Mouse (Mus musculus) CD4-positive, CD25-positive, alpha-beta regulatory T cell, adult 2 months (primary cell): ENCODE results near the gene Pym1.

Source experiments
- DNase-seq: peaks from one replicate; pipeline ENCODE4 v3.0.0-alpha.2; 2012; ENCODE audit warnings: low read depth, low spot score

The Pym1 gene

DNA sequence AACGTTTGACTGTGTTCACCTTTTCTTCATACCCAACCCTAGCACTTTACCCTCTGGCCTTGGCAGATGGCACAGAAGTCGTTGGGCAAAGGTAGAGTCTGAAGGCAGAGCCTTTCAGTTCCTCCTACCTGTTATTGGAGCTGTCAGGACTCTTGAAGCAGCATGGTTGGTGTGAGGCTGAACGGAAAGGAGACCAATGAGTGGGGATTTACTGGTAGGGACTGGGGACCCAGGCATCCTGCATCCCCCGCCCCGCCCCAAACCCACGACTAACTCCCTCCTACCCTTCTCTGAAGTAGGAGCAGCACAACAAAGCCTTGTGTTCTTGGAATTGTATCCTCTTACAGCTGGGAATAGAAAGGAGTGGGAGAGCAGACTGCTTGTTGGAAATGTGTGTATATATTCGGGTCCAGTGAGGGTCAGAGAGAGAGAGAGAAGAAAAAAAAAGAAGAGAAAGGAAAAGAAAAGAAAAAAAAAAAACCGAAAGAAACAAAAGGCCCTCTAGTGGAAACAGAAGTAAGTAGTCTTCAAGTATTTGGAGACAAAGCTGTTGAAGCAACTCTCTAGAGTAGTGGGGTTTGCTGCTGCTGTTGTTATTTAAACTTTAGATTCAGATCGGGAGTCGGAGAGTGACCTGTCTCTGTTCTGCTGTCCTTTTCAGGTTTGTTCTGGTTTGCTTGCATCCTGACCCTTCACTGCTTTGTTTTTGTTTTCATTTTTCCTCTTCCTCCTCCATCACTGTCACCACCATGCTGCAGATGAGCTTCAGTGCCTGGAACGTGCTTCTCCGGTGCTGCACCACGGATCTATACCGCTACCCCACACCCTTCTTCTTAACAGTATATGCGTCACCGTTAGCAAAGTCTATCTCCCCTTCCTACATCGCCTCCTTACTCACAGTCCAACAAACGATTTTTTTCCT lies 2.7 kb upstream of the Pym1 start, which contains the start of gene Dgka:
Dgka (minus strand) TSS at position 176 of the 922 bp plus-strand sequence.
- peak; percentile 82 for DNase-seq

DNA sequence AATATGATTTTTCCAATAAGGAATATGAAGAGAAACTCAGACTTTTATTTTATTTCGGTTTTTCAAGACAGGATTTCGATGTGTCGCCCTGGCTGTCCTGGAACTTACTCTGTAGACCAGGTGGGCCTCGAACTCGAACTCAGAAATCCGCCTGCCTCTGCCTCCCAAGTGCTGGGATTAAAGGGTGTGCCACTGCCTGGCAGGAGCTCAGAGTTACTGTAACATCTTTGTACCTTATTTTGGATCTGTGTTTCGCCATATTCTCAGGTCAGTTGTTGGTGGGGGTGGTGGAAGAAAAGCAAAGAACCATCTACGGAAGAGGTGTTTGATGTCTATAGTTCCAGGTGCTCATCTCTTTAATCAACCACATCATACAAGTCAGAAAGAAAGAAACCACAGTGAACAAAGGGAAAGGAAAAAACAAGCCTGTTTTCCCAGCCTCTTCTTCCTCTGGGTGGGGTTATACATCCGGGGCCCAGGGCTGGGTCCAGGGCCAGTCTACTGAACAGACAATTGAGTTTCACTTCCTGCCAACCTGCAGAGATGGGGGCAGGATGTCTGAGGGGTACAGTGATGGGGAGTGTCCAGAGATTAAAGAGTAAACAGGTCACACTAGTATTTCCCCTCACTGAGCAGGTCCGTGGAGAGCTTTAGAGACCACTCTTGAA lies 1.6 kb upstream of the Pym1 start:
- DNase-seq: peak; percentile 84

DNA sequence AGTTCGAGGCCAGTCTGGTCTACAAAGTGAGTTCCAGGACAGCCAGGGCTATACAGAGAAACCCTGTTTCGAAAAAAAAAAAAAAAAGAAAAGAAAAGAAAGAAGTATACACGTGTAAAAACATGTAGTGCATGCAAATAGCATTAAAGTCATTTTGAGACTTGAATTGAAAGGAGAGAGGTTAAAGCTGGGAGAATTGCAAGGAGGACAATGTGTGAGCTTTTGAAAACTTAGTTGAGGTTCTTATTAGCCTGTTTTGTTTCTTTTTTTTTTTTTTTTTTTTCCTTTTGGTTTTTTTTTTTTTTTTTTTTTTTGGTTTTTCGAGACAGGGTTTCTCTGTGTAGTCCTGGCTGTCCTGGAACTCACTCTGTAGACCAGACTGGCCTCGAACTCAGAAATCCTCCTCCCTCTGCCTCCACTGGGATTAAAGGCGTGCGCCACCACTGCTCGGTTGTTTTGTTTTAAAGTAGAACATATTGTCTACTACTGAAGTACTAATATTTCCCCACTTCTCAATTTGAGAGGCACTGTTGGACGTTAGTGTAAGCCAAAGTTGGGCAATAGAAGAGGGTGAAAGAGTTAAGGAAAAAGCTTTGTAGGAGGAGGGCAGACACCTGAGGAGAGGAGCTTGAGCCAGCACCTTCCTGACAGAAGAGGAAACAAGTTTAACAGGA lies 580 bp upstream of the Pym1 start:
- no peak for DNase-seq

DNA sequence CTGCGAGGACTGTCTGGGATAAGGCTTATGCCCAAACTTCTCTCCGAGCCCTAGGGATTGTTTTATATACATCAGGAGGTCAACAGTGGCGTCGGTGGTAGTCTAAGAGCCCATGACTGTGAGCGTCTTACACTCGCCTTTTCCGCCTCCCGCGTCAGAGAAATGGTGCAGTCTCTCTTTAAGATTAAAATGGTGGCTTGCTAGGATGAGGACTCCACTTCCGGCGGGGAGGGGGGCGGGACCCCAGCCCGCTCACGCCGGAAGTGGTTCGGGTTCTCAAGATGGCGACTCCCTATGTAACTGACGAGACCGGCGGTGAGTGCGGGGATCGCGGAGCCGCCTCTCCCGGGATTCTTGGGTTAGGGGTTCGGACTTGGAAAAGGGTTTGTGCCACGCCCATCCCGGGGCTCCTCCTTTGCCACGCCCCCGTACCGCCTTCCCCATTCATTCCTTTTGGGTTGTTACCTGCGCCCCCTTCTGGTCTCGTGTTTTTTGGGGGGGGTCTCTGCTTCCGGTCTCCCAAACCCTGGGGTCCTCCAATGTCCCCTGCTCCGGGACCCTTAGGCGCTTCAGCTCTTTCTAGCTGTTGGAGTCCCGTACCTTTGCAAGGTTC lies 669 bp downstream of the Pym1 start:
- DNase-seq: peak; percentile 95

DNA sequence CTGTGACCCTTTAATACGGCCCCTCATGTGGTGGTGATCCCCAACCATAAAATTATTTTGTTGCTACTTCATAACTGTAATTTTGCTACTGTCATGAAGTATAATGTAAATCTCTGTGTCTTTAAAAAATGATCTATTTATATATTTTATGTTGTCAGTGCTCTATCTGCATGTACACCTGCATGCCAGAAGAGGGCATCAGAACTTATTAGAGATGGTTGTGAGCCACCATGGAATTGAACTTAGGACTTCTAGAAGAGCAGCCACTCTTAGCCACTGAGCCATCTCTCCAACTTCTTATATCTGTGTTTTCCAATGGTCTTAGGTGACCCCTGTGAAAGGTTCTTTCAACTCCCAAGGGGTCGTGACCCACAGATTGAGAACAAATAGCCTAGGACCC lies 25.2 kb downstream of the Pym1 start:
- peak; percentile 39 for DNase-seq

DNA sequence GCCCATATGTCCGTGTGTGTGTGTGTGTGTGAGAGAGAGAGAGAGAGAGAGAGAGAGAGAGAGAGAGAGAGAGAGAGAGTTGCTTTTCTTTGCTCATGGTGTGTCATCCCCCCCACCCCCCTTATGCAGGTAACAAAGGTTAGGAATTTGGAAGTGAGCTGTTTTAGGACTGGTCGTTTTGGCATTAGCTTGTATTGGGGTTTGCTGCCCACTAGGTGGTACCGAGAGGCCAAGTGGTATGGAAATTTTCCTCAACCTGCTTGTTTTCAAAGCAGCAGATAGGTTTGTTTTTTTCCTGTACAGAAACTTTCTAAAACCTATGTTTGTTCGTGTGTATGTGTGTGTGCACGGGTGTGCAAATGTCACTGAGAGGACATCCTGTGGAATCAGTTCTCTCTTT lies 26.0 kb downstream of the Pym1 start:
- DNase-seq: peak; percentile 48

DNA sequence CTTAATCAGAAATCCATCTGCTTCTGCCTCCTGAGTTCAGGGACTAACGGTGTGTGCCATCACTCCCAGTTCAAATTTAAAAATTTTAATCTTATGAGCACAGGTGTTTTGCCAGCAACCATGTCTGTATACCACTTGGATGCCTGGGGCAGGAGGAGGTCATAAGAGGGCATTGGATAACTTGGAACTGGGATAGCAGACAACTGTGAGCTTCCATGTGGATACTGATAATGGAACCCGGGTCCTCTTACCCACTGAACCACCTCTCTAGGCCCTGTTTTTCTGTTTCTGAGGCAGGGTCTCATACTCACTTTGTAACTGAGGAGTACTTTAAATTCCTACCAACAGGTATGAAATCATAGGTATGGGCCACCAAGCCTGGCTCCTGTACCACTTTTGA lies 30.8 kb downstream of the Pym1 start:
- DNase-seq: no peak

DNA sequence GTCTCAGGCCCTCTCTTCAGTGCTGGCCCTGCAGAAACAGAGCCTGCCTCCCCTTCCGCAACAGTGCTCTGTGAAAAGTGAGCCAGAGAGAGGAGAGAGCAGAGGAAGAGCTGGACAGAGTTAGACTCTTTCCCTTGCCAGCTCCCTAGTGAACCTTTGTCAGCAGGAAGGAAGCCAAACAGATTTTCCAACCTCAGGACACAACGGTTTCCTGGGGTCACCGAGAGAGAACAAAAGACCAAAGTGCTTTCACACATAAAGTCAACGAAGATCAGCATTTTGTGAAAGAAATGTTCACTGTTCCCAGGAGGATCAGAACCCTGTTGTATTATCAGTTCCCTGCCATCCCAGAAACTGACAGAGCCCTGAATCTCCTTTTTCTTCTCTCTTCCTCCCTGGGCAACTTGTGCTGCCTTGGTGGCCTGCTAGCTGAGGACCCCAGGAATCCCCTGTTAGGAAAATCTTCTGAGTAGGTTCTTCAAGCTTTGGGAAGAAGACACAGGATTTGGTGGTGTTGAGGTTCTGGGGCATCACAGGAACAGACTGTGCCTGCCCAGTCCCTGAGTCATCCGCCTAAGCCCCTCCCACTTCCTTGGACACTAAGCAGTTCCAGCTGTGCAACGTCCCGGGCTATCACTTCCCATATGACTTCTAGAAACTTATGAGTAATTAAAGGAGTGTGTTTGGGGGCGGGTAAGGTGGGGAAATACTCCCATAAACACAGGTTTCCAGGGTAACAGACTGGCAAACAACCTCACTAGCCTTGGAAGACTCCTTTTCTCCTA lies 31.5 kb downstream of the Pym1 start:
- peak; percentile 29 for DNase-seq

DNA sequence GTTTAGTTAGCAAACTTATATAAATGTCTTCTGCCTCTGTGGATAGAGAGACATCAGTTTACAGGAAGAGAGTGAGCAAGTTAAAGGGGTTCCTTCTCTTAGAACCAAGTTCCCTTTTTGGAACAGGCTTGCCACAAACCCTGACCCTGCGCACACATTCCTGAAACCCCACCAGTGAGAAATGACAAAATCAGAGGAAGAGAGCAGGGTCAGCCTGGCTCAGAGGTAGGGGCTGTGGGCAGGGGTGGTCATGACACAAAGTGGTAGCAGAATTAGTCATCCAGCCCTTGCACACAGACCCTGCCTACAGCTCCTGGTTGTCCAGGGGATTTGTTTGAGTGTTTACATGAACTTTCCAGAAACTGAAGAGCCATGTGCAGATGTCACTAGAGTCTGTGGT lies 32.5 kb downstream of the Pym1 start:
- DNase-seq: no peak

DNA sequence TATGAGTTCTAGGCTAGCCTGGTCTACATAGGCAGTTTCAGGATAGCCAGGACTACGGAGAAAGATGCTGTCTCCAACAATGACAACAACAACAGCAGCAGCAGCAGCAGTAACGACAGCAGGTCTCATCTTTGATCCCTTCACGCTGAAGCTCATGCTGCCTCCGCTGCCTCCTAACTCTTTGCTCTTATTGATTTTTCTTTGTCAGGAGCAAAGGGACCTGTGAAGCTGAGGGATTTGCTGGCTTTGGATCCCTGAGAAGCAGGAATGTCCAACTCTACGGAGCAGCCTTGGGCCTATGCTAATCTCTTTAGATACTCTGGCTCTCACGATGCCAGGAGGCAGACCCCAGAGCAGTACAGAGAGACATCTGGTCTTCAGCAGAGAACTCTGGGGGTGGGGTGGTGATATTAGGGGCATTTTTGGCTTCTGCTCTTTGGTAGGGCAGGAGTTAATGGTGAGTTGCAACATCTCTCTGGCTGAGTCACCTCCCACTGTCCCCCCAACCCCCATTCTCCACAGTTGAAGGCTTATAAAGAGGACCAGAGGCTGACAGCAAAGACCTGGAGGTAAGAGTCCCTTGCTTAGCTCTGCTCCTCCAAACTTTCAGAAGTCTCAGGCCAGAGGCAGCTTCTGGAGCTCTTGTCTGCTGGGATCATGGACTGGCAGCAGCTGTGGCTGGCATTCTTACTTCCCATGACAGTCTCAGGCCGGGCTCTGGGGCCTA lies 42.9 kb downstream of the Pym1 start, which contains the start of gene Mmp19:
Mmp19 (plus strand) TSS at position 513 of the 727 bp plus-strand sequence.
- DNase-seq: no peak

DNA sequence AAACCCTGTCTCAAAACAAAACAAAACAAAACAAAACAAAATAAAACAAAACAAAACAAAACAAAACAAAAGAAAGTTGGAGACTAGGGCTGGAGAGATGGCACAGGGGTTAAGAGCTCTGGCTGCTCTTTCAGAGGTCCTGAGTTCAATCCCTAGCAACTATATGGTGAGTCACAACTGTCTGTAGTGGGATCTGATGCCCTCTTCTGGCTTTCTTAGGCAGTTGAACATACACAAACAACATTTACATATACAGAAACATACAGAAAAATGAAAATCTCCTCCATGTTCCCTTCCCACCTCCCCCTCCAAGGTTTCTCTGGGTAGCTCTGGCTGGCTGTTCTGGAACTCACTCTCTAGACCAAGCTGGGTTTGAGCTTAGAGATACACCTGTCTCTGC lies 44.4 kb downstream of the Pym1 start:
- no peak for DNase-seq

DNA sequence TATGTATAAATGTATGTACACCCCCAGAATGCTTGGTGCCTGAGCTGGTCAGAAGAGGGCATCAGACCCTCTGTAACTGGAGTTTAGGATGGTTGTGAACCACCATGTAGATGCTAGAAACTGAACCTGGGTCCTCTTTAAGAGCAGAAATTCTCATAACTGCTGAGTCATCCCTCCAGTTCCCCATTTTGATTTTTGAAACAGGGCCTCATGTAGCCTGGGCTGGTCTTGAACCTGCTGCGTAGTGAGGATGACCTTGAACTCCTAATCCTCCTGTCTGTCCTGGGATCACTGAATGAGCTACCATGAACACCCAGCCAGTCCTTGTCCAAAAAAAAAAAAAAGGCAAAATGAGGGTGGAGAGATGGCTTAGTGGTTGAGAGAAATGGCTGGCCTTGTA lies 45.6 kb downstream of the Pym1 start:
- DNase-seq: no peak

DNA sequence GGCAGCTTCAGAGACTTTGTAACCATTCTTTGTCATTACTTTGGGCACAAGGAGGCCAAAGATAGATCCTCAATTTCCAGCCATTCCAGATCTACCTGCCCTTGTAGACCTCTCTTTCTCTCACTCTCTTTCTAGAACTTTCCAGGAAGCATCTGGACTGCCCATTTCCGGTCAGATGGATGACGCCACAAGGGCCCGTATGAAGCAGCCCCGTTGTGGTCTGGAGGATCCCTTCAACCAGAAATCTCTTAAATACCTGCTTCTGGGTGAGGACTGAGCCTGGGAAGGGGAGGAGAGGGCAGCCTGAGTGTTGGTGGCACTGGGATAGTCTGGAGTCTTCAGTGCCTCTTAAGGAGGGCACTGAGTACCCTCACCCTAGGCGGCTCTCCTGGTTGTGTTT lies 46.7 kb downstream of the Pym1 start:
- DNase-seq: no peak

DNA sequence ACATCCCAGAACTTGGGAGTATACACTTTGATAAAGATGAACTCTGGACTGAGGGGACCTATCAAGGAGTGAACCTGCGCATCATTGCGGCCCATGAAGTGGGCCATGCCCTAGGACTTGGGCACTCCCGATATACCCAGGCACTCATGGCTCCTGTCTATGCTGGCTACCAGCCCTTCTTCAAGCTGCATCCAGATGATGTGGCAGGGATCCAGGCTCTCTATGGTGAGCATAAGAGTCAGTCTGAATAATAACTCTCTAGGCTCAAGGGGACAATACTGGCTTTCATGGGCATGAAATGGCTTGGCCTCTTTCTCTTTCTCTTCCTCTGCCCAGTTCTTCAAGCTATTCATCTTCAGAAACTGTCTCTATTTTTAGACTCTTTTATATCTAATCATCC lies 47.9 kb downstream of the Pym1 start:
- no peak for DNase-seq

DNA sequence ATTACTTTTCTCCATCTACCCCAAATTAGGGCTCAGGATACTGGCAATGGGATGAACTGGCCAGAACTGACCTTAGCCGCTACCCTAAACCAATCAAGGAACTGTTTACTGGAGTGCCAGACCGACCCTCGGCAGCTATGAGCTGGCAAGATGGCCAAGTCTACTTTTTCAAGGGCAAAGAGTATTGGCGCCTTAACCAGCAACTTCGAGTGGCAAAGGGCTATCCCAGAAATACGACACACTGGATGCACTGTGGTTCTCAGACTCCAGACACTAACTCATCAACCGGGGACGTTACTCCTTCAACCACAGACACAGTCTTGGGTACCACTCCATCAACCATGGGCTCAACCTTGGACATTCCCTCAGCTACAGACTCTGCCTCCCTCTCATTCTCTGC lies 51.0 kb downstream of the Pym1 start:
- no peak for DNase-seq

DNA sequence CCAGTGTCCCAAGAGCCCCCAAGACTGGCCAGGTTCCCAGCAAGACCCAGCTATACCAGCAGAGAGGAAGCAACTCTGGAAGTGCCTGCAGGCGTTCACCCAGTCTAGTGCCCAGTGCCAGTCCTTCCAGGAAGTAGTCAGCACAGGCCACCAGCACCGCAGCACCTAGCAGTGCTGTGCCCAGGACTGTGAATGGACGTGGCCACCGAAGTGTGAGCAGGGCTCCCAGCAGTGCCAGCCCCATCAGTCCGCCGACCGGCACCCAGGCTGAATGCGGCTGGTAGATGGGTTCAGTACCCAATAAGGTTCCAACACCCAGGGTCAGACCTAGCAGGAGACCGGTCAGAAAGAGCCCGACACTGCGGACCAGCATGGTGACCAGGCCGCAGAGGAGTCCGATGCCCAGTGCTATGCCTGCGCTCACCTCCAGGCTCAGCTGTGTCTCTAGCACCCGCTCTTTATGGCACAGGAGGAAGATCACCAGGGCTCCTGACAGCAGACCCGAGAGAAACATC lies 54.3 kb downstream of the Pym1 start:
- DNase-seq: no peak

DNA sequence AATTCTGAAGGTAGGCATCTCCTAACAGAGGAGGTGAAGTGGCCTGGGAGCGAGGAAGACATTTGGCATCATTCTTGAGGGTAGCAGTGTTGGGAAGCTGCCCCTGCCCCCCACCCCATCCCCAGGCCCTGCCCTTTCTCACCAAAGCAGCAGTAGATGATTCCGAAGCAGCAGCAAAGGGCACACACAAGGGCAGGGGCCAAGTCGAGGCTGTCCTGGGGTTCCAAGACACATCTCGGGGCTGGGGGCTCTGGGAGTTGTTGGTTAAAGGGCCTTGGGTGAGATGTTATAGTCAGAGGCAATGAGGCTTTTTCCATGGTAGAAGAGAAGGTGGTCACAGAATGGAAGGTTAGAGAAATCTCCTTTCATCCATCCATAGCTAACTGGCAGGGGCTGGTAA lies 55.3 kb downstream of the Pym1 start:
- DNase-seq: no peak

DNA sequence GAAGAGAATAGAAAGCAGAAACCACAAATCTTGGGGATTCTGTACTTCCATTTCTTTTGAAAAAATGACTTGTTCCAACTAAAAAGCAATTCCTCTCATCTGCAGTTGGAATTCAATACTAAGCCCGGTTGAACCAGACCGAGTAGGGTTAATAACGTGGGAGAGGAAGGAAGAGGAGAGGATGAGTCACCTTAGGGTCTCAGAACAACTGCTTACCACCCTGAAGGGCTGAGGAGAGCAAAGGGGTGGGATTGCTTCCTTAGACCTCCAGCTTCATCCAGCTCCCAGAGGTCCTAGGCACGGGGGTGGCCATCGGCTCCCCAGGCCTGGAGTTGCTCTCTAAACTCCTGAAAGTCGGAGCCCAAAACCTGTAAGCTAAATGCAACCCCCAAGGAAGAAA lies 55.7 kb downstream of the Pym1 start:
- no peak for DNase-seq

DNA sequence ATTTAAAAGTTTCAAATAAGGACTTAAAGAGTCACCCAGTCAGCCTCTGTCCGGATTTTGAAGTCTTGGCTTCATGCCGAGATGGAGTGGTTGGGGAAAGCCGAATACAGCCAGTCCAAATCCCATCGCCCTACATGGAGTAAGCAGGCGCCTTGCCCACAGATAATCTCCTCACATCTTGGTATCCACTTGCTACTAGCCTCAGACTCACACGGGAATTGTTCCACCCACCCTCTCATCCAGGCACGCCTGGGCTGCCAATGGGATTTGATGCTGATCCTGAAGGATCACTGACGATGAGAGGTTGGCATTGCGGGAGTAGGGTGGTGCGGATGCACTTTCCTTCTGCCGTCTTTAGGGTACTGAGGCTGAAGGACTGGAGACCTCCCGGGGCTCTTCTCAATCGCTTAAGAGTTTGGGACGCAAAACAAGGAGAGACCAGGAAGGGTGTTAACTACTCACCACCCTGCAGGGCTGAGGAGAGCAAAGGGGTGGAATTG lies 56.1 kb downstream of the Pym1 start, which contains the start of gene Dnajc14:
Dnajc14 (plus strand) TSS at position 292 of the 500 bp plus-strand sequence.
- DNase-seq: no peak
